Mouse (Mus musculus) bone marrow macrophage, adult 2 months (primary cell): Measurements from ENCODE around the gene Scgb1a1.

Source experiments
- CTCF ChIP-seq: IDR thresholded peaks from 2 replicates; pipeline ENCODE4 v1.5.1; 2012; ENCODE audit warnings: low read depth, mild to moderate bottlenecking, low read length, moderate library complexity
- POLR2A ChIP-seq: IDR thresholded peaks from 2 replicates; pipeline ENCODE4 v1.6.1; 2012; ENCODE audit warnings: mild to moderate bottlenecking, low read depth, low read length, borderline replicate concordance

GRCm38 (mm10) chr19:9122390-9122789 is 34.6 kb upstream of the Scgb1a1 start:
- TF ChIP-seq POLR2A, result no peak
- TF ChIP-seq CTCF, result no peak
